Mouse (Mus musculus): Measurements from ENCODE around the gene Tpm1. TPM values are rescaled to one million over a fixed set of nuclear protein-coding genes. Genes with fewer than 3 reads are reported as not detected.

Gene Tpm1
- 395 and 422 TPM in 2 replicates for polyA plus RNA-seq (2014; fragmentation: Nextera tagmentation; extraction: Ambion mirVana)

DNA sequence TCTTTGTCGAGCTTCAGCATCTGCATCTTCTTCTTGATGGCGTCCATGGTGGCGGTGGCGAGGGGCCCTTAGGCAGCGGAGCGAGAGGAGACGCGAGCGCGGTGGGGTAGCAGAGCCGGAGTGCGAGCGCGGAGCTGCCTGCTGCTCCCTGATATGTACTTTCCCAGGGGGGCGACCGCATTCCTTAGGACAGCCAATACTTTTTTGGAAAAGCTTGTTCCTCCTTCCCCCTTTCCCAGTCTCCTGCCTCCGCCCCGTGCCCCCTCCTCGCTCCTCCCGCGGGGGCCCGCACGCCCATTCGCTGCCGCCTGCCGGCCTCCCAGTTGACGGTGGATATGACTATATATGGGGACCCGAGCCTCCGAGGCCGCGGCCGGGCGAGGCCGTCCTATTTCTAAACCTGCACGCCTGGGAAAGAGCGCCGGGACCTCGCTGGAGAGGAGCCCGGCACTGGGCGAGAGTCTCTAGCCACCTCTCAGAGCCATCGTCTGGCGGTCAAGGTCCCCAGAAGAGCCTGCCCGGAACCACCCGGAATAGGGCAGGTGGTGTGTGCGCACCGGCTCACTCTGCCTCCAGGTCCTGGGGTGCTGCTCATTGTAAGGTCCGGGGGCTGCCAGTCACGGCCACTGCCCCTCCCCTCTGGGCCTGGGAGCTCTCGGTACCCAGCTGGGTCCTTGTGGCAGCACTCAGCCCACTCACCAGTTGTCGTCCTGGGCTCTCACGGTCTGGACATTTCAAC lies at the start of gene Tpm1:
Tpm1 (minus strand) TSS at position 321 of the 739 bp plus-strand sequence.
- Histone ChIP-seq H3K27me3 (ENCODE audit: control insufficient read depth, insufficient read depth, low read length) (0 out of 2 replicates have a peak, but pooled peaks cover 4% of the 10 kb centered on the region), H3K27ac (ENCODE audit: low read depth, low read length) (peak within 1 kb of the TSS; percentile 71), H3K9ac (ENCODE audit: low read depth, low read length) (peak within 1 kb of the TSS; percentile 72), H3K4me1 (ENCODE audit: control insufficient read depth, insufficient read depth, low read length) (peaks cover 27% of the 10 kb centered on the region), H3K9me3 (ENCODE audit: control insufficient read depth, low read length) (no peaks in the 10 kb centered on the region), H3K4me3 (ENCODE audit: low read length) (peak within 1 kb of the TSS; percentile 60), H3K4me2 (replicated peaks; ENCODE audit: low read depth, low read length) (peak within 1 kb of the TSS; percentile 79), H3K36me3 (ENCODE audit: control insufficient read depth, insufficient read depth, low read length) (no peaks in the 10 kb centered on the region)
- ATAC-seq (ENCODE audit: low FRiP score, low TSS enrichment), result peak; percentile 64
- 1% methylated on average over 50 of the region's 51 CpGs for WGBS

DNA sequence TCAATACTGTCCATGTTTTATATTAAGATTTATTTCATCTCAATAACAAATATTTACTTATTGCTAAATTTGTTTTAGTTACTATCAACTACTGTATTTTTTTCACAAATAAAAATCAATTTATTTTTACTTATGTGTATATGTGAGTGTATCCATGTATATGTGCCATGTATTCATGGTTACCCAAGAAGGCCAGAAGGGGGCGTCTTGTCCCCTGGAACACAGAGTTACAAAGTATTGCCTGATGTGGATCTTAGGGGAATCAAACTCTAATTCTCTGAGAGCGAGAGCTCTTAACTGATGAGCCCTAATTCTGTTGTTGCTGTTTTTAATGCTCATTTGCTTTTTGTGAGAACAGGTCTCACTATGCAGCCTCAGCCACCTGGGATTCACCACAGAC lies 45.2 kb upstream of the Tpm1 start:
- H3K4me2 ChIP-seq (replicated peaks; ENCODE audit: low read depth, low read length), result no peak overlapping the region
- no peaks in the 10 kb centered on the region for H3K36me3 ChIP-seq (ENCODE audit: control insufficient read depth, insufficient read depth, low read length)
- WGBS, result 94% methylated on average over 2 of the region's 2 CpGs
- H3K9me3 ChIP-seq (ENCODE audit: control insufficient read depth, low read length), result no peaks in the 10 kb centered on the region
- no peak overlapping the region for H3K27ac ChIP-seq (ENCODE audit: low read depth, low read length)
- no peak for ATAC-seq (ENCODE audit: low FRiP score, low TSS enrichment)
- H3K4me3 ChIP-seq (ENCODE audit: low read length), result no peak overlapping the region
- H3K27me3 ChIP-seq (ENCODE audit: control insufficient read depth, insufficient read depth, low read length), result no peaks in the 10 kb centered on the region
- no peak overlapping the region for H3K9ac ChIP-seq (ENCODE audit: low read depth, low read length)
- peaks cover 9% of the 10 kb centered on the region for H3K4me1 ChIP-seq (ENCODE audit: control insufficient read depth, insufficient read depth, low read length)

DNA sequence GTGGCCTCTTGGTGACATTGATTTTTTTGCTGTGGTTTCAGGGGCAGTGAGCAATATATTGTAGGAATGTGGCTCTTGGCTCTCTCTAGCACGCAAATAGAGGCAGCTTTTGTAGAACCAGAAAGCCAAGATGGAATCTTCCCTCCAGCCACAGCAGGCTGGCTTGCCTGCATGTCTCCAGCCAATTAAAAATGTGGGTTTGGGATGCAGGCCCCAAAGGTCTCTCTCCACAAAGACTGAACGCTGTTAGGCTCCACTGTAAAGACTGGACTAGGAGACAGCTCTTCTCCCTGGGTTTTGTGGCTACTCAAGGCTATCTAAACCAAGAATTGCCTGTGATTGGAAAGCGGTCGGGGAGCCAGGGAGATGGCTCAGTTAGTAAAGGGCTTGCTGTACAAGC lies 43.0 kb upstream of the Tpm1 start:
- Histone ChIP-seq H3K27me3 (ENCODE audit: control insufficient read depth, insufficient read depth, low read length) (no peaks in the 10 kb centered on the region), H3K4me3 (ENCODE audit: low read length) (no peak overlapping the region), H3K36me3 (ENCODE audit: control insufficient read depth, insufficient read depth, low read length) (no peaks in the 10 kb centered on the region), H3K4me1 (ENCODE audit: control insufficient read depth, insufficient read depth, low read length) (peaks cover 9% of the 10 kb centered on the region), H3K9ac (ENCODE audit: low read depth, low read length) (no peak overlapping the region), H3K9me3 (ENCODE audit: control insufficient read depth, low read length) (no peaks in the 10 kb centered on the region), H3K27ac (ENCODE audit: low read depth, low read length) (peak overlapping the region; percentile 30; the same call in 1 of the 2 replicates), H3K4me2 (replicated peaks; ENCODE audit: low read depth, low read length) (no peak overlapping the region)
- no peak for ATAC-seq (ENCODE audit: low FRiP score, low TSS enrichment)
- WGBS, result 64% methylated on average over 4 of the region's 4 CpGs

DNA sequence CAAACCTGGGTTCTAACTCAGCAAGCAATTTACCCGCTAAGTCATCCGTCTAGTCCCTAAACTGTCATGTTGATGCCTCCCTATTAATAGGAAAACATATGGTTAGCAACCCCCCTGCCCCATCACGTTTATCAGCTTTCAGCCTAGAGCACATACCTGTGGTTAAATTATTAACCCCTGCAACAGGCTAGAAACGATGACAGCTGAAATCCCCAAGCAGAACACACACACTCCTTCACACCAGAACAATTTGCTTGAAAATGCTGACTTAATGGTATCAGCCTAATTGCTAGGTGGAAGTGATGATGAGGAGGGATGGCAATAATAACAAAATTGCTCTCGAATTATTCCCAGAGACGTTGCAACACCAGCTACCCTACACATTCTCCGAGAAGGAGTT lies 42.4 kb upstream of the Tpm1 start:
- no peak for ATAC-seq (ENCODE audit: low FRiP score, low TSS enrichment)
- H3K9ac ChIP-seq (ENCODE audit: low read depth, low read length), result no peak overlapping the region
- H3K27ac ChIP-seq (ENCODE audit: low read depth, low read length), result peak overlapping the region; percentile 30; the same call in 1 of the 2 replicates
- H3K9me3 ChIP-seq (ENCODE audit: control insufficient read depth, low read length), result no peaks in the 10 kb centered on the region
- 42% methylated on average over 7 of the region's 7 CpGs for WGBS
- no peaks in the 10 kb centered on the region for H3K36me3 ChIP-seq (ENCODE audit: control insufficient read depth, insufficient read depth, low read length)
- H3K4me3 ChIP-seq (ENCODE audit: low read length), result no peak overlapping the region
- H3K4me1 ChIP-seq (ENCODE audit: control insufficient read depth, insufficient read depth, low read length), result peaks cover 9% of the 10 kb centered on the region
- H3K4me2 ChIP-seq (replicated peaks; ENCODE audit: low read depth, low read length), result no peak overlapping the region
- no peaks in the 10 kb centered on the region for H3K27me3 ChIP-seq (ENCODE audit: control insufficient read depth, insufficient read depth, low read length)

DNA sequence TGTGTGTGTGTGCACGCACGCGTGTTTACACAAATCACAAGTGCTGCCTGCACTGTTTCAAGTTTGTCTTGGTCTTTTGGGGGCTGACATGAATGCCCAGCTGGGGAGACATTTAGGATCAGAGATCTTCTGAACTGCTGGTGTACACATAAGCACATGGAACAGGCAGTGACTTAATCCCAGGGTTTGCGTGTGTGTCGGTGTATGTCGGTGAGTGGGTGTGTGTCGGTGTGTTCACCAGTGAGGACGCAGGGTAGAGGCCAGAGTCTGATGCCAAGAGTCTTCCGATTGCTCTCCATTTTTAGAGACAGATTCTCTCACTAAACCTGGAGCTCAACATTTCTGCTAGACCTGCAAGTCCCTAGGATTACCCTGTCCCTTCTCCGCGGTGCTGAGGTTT lies 41.9 kb upstream of the Tpm1 start:
- H3K27me3 ChIP-seq (ENCODE audit: control insufficient read depth, insufficient read depth, low read length), result no peaks in the 10 kb centered on the region
- WGBS, result 91% methylated on average over 11 of the region's 11 CpGs
- H3K4me2 ChIP-seq (replicated peaks; ENCODE audit: low read depth, low read length), result no peak overlapping the region
- no peaks in the 10 kb centered on the region for H3K9me3 ChIP-seq (ENCODE audit: control insufficient read depth, low read length)
- no peak overlapping the region for H3K4me3 ChIP-seq (ENCODE audit: low read length)
- no peak overlapping the region for H3K9ac ChIP-seq (ENCODE audit: low read depth, low read length)
- ATAC-seq (ENCODE audit: low FRiP score, low TSS enrichment), result no peak
- H3K4me1 ChIP-seq (ENCODE audit: control insufficient read depth, insufficient read depth, low read length), result peaks cover 9% of the 10 kb centered on the region
- H3K36me3 ChIP-seq (ENCODE audit: control insufficient read depth, insufficient read depth, low read length), result no peaks in the 10 kb centered on the region
- H3K27ac ChIP-seq (ENCODE audit: low read depth, low read length), result no peak overlapping the region

DNA sequence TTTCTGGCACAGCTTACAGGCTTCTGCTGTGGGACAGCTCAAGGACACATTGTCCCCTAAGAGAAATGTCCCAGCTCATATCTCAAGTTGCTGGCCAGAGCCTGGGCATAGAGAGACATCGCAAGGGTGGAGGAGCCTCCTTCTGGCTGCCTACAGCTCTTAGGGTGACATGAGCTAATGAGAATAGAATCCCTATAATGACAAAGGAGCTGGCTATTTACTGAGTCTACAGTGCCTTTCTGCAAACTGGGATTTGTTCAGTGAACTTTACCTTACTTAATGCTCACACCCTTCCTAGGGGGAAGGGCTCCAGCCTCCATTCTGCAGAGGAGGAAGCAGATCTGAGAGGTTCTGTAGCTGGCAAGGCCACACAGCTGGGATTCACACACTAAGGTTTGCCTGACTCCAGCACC lies 41.4 kb upstream of the Tpm1 start:
- H3K4me1 ChIP-seq (ENCODE audit: control insufficient read depth, insufficient read depth, low read length), result peaks cover 9% of the 10 kb centered on the region
- no peaks in the 10 kb centered on the region for H3K27me3 ChIP-seq (ENCODE audit: control insufficient read depth, insufficient read depth, low read length)
- no peak overlapping the region for H3K9ac ChIP-seq (ENCODE audit: low read depth, low read length)
- 88% methylated on average over 1 of the region's 1 CpGs for WGBS
- no peak overlapping the region for H3K4me2 ChIP-seq (replicated peaks; ENCODE audit: low read depth, low read length)
- no peak overlapping the region for H3K4me3 ChIP-seq (ENCODE audit: low read length)
- H3K27ac ChIP-seq (ENCODE audit: low read depth, low read length), result no peak overlapping the region
- H3K9me3 ChIP-seq (ENCODE audit: control insufficient read depth, low read length), result no peaks in the 10 kb centered on the region
- ATAC-seq (ENCODE audit: low FRiP score, low TSS enrichment), result no peak
- no peaks in the 10 kb centered on the region for H3K36me3 ChIP-seq (ENCODE audit: control insufficient read depth, insufficient read depth, low read length)

DNA sequence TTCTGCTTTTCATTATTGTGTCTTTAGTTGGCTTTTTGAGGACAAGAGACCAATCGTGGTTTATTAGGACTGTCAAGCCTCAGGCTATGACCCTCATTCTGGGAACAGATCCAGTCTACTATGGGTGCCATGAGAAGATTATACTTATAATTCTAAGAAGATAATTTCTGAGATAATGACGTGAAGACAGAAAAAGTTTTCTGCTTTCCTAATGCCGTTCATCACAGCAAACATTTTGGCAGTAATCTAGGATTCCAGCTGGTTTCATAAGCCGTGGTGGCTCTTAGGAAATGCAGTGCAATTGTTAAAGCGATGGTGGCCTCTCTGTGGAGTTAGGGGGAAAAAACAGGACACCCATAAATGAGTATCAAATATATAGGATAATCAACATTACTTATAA lies 40.0 kb upstream of the Tpm1 start:
- WGBS, result 77% methylated on average over 5 of the region's 5 CpGs
- ATAC-seq (ENCODE audit: low FRiP score, low TSS enrichment), result no peak

DNA sequence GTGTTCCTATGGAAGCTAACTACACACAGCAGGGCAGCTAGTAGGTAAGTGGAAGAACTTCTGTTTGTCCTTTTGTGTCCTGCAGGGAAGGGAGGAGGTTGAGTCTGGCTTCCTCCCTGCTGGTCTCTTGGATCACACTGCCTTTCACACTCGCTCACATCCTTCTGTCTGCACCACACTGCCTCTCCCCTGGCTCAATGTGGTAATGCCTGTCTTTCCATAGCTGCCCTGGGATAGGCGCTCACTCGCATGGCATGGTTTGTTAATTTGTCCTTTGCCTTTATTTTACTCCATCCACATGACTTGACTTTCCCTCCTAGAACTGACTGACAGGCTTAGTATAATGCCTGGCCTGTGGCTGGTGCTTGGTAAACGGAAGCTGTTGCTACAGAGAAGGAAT lies 34.6 kb upstream of the Tpm1 start:
- Histone ChIP-seq H3K36me3 (ENCODE audit: control insufficient read depth, insufficient read depth, low read length) (no peaks in the 10 kb centered on the region), H3K4me3 (ENCODE audit: low read length) (no peak overlapping the region), H3K4me1 (ENCODE audit: control insufficient read depth, insufficient read depth, low read length) (peaks cover 4% of the 10 kb centered on the region; the same call in 1 of the 2 replicates), H3K9me3 (ENCODE audit: control insufficient read depth, low read length) (no peaks in the 10 kb centered on the region), H3K9ac (ENCODE audit: low read depth, low read length) (no peak overlapping the region), H3K27ac (ENCODE audit: low read depth, low read length) (no peak overlapping the region), H3K27me3 (ENCODE audit: control insufficient read depth, insufficient read depth, low read length) (no peaks in the 10 kb centered on the region), H3K4me2 (replicated peaks; ENCODE audit: low read depth, low read length) (no peak overlapping the region)
- no peak for ATAC-seq (ENCODE audit: low FRiP score, low TSS enrichment)
- WGBS, result 62% methylated on average over 4 of the region's 4 CpGs

More for the DNA sequence above, 40.0 kb upstream of the Tpm1 start:
- peaks cover 9% of the 10 kb centered on the region for H3K4me1 ChIP-seq (ENCODE audit: control insufficient read depth, insufficient read depth, low read length)
- H3K9ac ChIP-seq (ENCODE audit: low read depth, low read length), result no peak overlapping the region
- no peaks in the 10 kb centered on the region for H3K36me3 ChIP-seq (ENCODE audit: control insufficient read depth, insufficient read depth, low read length)
- H3K9me3 ChIP-seq (ENCODE audit: control insufficient read depth, low read length), result no peaks in the 10 kb centered on the region
- no peak overlapping the region for H3K4me3 ChIP-seq (ENCODE audit: low read length)
- H3K27me3 ChIP-seq (ENCODE audit: control insufficient read depth, insufficient read depth, low read length), result no peaks in the 10 kb centered on the region
- H3K4me2 ChIP-seq (replicated peaks; ENCODE audit: low read depth, low read length), result no peak overlapping the region
- no peak overlapping the region for H3K27ac ChIP-seq (ENCODE audit: low read depth, low read length)

DNA sequence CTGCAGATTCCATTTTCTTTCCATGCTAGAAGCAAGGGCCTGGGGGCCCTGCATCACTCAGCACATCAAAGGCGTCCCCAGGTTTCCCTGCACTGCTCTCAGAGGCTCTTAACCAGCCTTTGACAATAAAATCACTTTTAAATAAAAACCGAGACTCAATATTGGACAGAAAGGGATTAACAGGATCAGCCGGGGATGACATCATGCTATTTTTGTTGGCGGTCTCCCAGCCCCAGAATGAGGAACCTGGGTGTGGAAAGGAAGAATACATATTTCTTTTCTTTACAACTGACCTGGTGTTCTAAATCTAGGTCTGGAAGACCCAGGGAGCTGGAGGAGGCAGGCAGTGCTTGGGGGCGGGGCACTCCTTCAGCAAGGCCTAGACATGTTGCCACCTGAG lies 32.5 kb upstream of the Tpm1 start:
- no peak overlapping the region for H3K4me2 ChIP-seq (replicated peaks; ENCODE audit: low read depth, low read length)
- H3K4me1 ChIP-seq (ENCODE audit: control insufficient read depth, insufficient read depth, low read length), result peaks cover 18% of the 10 kb centered on the region
- ATAC-seq (ENCODE audit: low FRiP score, low TSS enrichment), result no peak
- 64% methylated on average over 5 of the region's 5 CpGs for WGBS
- no peaks in the 10 kb centered on the region for H3K27me3 ChIP-seq (ENCODE audit: control insufficient read depth, insufficient read depth, low read length)
- H3K36me3 ChIP-seq (ENCODE audit: control insufficient read depth, insufficient read depth, low read length), result no peaks in the 10 kb centered on the region
- H3K4me3 ChIP-seq (ENCODE audit: low read length), result no peak overlapping the region
- no peak overlapping the region for H3K9ac ChIP-seq (ENCODE audit: low read depth, low read length)
- H3K9me3 ChIP-seq (ENCODE audit: control insufficient read depth, low read length), result no peaks in the 10 kb centered on the region
- H3K27ac ChIP-seq (ENCODE audit: low read depth, low read length), result no peak overlapping the region
